Mouse (Mus musculus) bone marrow macrophage, adult 2 months (primary cell): ENCODE measurements around the gene Serpinb3d.

Experiments used
- CTCF ChIP-seq: IDR thresholded peaks from 2 replicates; pipeline ENCODE4 v1.5.1; 2012; ENCODE audit warnings: low read depth, mild to moderate bottlenecking, low read length, moderate library complexity
- POLR2A ChIP-seq: IDR thresholded peaks from 2 replicates; pipeline ENCODE4 v1.6.1; 2012; ENCODE audit warnings: mild to moderate bottlenecking, low read depth, low read length, borderline replicate concordance

GRCm38 (mm10) chr1:107052203-107052602, 31.1 kb downstream of the Serpinb3d start, which contains the start of gene Serpinb3a:
- TF ChIP-seq CTCF: no peak
- no peak for TF ChIP-seq POLR2A
